Mouse (Mus musculus) lung, postnatal 4 days (tissue): ENCODE data around the gene Pxmp4.

ENCODE experiments used
- DNase-seq, 2 experiments: peaks; one replicate each; pipeline ENCODE4 v3.0.0; 2021

The Pxmp4 gene

GRCm38 (mm10) chr2:154570666-154571065 lies 32.8 kb downstream of the Pxmp4 start:
- no peak for DNase-seq

DNA sequence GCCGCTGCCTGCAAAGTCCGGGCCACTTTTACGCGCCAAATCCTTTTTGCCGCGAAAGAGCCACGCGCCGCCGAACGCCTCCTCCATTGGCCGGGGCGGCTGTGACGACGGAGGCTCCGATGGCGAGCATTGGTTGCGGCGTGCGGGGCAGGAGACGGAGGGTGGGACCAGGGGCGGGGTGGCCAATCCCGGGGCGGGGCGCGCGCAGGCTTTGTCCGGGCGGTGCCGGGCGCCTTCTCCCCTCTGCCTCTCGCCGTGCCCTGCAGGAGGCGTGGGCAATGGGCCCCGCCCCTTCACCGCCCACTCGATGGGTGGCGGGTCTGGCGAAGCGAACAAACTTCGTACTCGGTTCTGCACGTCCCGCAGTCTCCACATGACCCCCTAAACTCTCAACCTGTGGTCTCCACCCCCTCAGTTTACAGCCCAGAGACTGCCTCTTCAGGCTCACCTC lies 33.6 kb downstream of the Pxmp4 start, which contains the start of gene E2f1:
Gene E2f1, minus strand, starts transcription at position 57 of the 451 bp plus-strand sequence.
- DNase-seq = peak; percentile 96 to 97

DNA sequence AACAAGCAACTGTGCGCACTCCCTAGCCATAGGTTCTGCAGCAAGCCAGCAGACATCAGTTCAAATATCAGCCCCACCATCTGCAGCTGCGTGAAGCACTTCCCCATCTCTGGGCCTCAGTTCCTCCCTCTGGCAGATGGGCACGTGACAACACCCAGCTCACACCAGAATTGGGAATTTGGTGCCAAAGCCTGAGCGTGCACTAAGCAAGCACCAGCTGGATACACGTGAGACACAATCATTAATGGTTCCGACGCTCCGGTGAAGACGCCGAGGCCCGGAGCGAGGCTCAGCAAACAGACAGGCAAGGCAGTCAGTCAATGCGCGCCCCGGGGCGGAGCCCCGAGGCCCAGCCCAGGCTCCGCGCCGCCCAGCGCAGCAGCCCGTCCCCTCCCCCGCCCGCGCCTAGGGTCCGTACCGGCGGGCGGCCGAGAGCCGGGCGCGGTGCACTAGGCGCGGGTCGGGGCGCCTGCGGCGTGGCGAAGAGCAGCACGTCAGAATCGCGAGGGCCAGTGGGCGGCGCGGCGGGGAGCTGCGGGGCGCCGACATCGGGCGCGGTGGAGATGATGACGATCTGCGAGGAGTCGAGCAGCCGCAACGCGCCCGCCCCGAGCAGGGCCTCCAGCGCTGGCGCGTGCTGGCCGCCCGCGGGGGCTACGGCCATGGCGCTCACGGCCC lies 34.3 kb downstream of the Pxmp4 start:
- DNase-seq = peak; percentile 74 to 77

GRCm38 (mm10) chr2:154568329-154569070 lies 35.0 kb downstream of the Pxmp4 start:
- DNase-seq = peak; percentile 51 to 61

- DNase-seq = peak; percentile 45 to 67
Observed at GRCm38 (mm10) chr2:154567766-154568165, 35.7 kb downstream of the Pxmp4 start.

DNA sequence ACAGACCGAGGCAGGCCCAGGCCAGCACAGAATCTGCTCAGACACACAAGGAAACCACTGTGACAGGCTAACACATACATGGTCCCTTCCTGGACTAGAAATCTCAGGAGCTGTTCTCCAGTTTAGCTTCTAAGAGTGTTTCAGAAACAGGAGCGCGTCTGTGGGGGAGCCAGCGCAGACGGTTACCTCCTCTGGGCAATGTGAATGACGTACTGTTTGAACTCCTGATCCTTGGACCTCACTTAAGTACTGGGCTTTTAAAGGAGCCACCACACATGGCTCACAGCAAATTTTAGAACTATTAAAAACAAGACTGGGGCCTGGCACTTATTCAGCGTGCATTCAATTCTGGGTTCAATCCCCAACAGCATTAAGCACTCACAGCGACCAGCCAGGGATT lies 36.9 kb downstream of the Pxmp4 start:
- DNase-seq = no peak

DNA sequence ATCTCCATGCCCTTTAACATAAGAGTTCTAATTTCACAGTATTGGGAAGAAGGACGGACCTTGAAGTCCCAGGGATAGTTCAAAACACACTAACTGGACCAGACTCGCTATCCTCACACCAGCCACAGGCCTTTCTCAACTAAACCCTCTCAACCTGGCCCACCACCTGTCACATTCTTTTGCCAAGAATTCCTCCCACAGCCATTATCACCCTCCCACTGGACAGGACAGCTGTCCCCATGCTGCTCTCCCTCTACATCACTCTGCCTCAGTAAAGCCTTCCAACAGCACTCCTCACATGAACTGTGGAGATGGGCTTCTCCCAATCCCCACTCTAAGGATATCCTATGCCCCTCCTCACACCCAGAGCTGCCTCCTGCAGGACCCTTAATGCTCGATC lies 37.9 kb downstream of the Pxmp4 start:
- DNase-seq = no peak

DNA sequence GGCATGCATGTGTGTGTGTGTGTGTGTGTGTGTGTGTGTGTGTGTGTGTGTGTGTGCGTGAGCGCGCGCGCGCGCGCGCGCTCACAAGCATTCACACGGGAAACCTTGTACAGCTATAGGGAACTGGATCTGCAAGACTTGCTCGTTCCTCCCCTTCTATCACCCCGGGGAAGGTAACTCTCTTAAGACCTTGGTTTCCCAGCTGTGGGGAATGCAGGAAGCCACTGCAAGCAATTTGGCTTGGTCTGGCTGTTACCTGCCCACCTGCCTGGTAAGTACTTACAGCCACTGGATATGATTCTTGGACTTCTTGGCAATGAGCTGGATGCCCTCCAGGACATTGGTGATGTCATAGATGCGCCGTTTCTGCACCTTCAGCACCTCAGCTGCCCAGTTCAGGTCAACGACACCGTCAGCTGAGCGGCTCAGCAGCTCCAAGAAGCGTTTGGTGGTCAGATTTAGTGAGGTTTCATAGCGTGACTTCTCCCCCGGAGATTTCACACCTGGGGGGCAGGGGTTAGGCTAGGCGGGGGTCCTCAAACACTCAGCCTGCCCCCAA lies 39.8 kb downstream of the Pxmp4 start:
- DNase-seq = no peak

- DNase-seq = peak; percentile 29 to 46
Observed at GRCm38 (mm10) chr2:154558264-154559039, 45.1 kb downstream of the Pxmp4 start, which contains the start of gene Necab3. Necab3 (minus strand) TSS chr2:154558890.

DNA sequence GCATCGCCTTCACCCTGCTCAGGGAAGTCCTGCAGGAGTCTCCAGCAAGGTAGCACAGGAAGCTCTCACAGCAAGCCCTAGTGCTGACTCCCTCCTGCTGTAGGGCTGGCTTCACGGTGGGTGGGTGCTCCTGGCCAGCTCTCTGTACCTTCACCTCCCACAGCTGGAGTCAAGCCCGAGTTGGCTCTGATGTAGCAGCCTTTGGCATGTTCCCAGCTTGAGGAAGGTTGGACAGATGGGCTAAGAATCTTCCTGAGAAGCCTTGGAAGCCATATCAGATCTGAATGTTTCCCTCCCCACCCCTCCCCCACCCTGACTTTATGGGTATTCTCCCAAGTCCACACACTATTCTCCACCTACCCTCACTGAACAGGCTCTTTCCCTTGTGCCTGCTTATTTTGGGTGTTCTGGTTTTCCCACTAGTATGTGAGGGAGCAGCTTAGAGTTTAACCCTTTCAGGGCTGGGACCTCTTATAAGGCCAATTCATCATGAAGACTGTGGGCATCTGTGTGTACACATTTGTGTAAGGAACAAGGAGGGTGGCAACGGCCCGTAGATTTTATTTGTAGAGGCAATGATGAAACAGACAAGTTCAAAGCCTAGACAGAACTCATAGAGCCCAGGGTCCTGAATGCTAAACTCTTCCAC lies 46.2 kb downstream of the Pxmp4 start:
- no peak for DNase-seq

DNA sequence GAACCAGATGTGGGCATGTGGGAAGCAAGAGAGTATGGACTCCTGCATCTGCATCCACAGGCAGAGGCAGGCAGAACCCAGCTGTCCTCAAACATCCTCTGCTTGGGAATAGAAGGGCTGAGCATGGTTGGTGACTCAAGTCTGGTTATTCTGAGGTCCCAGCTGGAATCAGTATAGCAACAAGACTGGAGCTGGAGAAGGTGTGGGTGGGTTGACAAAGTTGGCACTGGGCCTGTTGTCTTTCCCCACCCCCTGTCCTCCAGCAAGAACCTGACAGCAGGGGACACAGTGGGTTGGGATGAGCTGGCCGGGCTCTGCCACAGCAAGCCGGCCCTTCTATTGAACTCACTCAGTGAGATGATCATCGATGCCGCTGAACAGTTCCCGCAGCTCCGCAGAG lies 48.3 kb downstream of the Pxmp4 start:
- DNase-seq = no peak

DNA sequence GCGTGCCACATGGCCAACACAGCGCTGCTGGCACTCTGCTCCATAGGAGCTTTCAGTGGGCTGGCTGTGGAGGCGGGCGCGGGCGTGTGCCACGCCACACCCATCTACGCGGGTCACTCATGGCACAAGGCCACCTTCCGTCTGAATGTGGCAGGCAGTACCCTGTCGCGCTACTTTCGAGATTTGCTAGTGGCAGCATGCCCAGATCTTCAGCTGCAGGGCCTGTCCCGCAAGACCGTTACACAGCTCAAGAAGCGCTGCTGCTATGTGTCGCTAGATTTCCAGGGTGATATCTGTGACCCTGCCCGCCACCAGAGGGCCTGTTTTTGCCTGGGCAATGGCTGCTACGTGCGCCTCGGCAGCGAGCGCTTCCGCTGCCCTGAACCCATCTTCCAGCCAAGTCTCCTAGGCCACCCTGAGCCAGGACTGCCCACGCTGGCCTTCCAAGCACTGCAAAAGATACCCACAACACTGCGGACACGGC lies 51.0 kb downstream of the Pxmp4 start:
- DNase-seq = peak; percentile 83 to 89

DNA sequence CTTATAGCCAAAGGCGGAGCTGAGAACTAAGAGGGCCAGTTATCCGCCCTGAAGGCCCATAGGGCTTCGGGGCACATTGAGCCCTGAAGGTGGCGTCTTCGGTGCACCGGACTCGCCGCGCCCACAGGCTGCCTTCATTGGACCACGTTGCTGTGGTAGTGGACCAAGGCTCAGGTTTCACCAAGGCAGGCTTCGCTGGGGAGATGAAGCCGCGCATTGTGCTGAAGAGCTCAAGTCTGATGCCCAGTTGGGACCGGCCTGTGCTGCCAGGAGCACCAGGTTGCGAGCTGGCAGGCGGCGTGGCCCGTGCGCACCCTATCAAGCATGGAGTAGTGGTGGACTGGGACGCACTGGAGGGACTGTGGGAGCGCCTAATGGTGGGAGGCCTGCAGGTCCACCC lies 51.6 kb downstream of the Pxmp4 start:
- DNase-seq = peak in 1 of 2 experiments; percentile 22

- no peak for DNase-seq
Observed at GRCm38 (mm10) chr2:154551476-154551875, 52.0 kb downstream of the Pxmp4 start, which contains the start of gene Actl10. Actl10 (plus strand) TSS chr2:154551776.

DNA sequence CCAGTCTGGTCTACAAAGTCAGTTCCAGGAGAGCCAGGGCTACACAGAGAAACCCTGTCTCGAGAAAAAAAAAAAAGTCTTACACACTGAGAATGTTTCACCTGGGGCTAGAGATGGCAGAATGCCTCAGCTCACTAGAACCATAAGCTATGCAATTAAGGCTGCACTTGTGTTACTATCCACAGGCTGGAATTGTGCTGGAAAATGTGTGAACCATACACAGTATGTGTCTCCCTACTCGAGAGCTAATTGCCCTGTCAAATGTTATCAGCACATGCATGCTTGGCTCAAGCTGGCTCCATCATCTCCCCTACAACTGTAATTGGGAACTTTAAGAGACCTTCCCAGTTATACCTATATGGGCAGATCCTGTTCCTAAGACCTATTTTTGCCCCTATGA lies 52.6 kb downstream of the Pxmp4 start:
- no peak for DNase-seq

DNA sequence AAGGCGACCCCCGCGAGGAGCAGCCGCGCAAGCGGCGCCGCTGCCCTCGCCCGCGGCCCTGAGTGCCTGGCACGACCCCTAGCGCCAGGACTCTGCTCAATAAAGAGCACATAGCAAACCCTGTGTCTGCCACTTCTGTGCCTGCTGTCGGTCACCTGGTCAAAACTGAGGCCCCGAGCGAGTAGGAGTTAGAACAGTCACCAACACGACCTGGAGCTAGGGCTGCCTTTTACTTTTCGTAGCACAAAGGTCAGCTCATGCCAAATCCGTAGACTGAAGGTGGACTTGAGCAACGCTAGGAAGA lies 53.7 kb downstream of the Pxmp4 start:
- DNase-seq = no peak

DNA sequence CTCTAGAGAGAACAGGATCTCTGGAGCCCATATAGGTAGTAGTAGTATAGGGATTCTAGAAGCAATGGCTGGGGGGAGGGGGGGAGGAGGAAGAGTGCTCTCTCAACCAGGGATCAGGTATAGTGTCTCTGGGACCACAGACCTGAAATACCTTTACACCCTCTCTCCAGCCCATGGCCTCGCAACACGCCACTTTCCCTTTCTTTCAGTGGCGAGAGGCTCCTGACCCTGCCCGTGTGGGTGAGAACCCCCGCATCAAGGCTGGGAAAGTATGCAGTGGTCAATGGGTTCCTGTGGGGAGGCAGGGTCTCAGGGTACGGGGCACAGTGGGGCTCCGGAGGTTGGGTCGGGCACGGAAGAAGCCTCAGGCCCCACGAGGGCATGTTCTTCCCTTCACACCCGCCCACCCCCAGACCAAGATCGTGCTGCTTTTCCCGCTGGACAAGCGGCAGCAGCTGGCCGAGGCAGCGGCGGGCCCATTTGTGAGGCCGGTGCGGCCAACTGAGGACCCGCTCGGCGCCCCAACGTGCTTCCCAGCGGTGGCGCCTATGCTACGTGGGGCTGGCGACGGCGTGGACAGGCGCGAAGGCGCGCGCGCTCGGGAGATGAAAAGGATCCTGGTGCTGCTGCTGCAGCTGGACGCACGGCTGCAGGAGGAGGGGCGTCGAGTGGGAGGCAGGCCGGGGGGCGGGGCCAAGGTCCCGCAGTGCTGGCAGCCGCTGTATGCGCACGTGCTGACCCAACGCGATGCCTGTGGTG lies 54.2 kb downstream of the Pxmp4 start:
- DNase-seq = peak; percentile 77 to 85

- peak; percentile 41 to 57 for DNase-seq
Observed at GRCm38 (mm10) chr2:154548688-154549087, 54.8 kb downstream of the Pxmp4 start.

- no peak for DNase-seq
Observed at GRCm38 (mm10) chr2:154546711-154547110, 56.8 kb downstream of the Pxmp4 start, which contains the start of gene 1700003F12Rik. 1700003F12Rik (plus strand) TSS chr2:154547085.

DNA sequence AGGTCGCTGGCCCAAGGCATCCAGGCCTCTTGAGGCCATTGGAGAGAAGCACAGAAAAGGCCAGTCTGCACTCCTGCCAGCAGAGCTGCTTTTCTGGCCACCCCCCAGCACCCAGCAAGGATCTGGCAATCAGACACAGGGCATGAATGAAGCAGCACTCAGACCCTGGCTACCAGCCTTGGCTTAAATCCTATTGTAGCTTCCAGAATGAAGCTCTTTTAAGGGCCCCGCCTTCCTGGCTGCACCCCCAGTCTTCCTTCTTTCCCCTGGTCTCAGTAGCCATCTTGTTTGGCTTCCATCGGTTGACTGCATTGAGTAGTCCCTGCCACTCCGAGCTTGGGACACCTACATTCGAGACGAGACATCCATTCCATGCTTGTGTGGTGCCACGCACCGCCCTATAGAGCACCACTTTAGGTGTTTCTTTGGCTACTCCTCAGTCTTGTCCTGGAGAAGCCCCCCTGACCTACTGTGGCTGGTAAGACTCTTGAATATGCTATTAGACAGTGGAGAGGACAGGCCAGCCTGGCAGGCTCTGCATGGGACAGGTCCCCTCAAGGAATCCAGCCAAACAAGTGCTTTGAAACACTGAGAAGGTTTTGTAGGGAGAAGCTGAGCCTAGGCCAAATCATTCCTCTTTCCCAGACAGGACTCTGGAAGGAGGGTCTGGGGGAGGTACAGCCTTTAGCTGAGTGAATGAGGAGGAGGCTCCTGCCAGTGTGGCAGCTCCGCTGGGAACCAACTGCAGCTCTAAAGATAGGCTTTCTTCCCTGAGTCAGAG lies 59.8 kb downstream of the Pxmp4 start:
- no peak for DNase-seq

- no peak for DNase-seq
Observed at GRCm38 (mm10) chr2:154541630-154542029, 61.9 kb downstream of the Pxmp4 start.
